26 mouse cellular contexts compared by ENCODE assay signal in the genomic region with DNA sequence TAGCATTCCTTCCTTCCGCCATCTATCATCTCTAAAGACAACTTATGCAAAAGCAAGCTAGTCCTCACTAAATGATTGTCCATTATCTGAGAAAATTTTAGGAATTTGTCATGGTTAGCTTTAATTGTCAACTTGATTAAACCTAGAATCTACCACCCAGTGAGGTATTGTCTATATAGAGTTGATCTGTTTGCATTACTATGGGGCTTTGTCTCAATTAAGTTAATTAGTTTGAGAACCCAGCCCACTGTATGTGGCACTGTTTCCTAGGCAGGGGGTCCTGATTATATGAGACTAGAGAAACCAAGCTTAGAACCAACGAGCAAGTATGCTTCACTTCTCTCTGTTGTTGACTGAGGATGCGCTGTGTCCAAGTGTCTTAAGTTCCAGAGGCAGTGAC.
"Had no signal": no experiment of that assay in that cellular context is flagged by ENCODE, and none has a peak within 500 bp of the region (broad histone marks: within the 10 kb centered on the region; RNA-seq: fewer than 3 reads in every experiment).

No protein-coding gene starts in this region.

- H3K4me2 ChIP-seq: heart, embryonic 11.5 days; heart, embryonic 13.5 days; heart, embryonic 15.5 days; hindbrain, embryonic 13.5 days; hindbrain, embryonic 15.5 days; kidney, embryonic 15.5 days; limb, embryonic 13.5 days; limb, embryonic 15.5 days; liver, embryonic 12.5 days had no signal

- H3K4me3 ChIP-seq: heart, adult 2 months; heart, embryonic 13.5 days; heart, embryonic 15.5 days; hindbrain, embryonic 13.5 days; hindbrain, embryonic 15.5 days; kidney, embryonic 15.5 days; layer of hippocampus, adult 2 months; limb, embryonic 13.5 days; limb, embryonic 15.5 days; liver, embryonic 12.5 days had no signal

- H3K4me1 ChIP-seq: heart, embryonic 13.5 days; heart, embryonic 15.5 days; kidney, embryonic 15.5 days; limb, embryonic 15.5 days; liver, embryonic 12.5 days had no signal

- ATAC-seq: hindbrain, postnatal 0 days; intestine, embryonic 16.5 days; liver, embryonic 12.5 days had no signal

- H3K9ac ChIP-seq: heart, embryonic 13.5 days; heart, embryonic 15.5 days; hindbrain, embryonic 13.5 days; hindbrain, embryonic 15.5 days; kidney, embryonic 15.5 days; limb, embryonic 13.5 days; limb, embryonic 15.5 days; liver, embryonic 12.5 days; liver, embryonic 14.5 days had no signal

- H3K27me3 ChIP-seq: heart, embryonic 13.5 days; heart, embryonic 15.5 days; hindbrain, embryonic 13.5 days; hindbrain, embryonic 15.5 days; kidney, embryonic 15.5 days; limb, embryonic 13.5 days; limb, embryonic 15.5 days; liver, embryonic 12.5 days had no signal

- H3K36me3 ChIP-seq: heart, embryonic 13.5 days; heart, embryonic 15.5 days; hindbrain, embryonic 13.5 days; hindbrain, embryonic 15.5 days; kidney, embryonic 15.5 days; limb, embryonic 13.5 days; limb, embryonic 15.5 days; liver, embryonic 12.5 days had no signal

- DNase-seq: gastrocnemius, postnatal 14 days; gastrocnemius, postnatal 36 days; heart, adult 2 months; heart, postnatal 14 days; heart, postnatal 36 days; kidney, adult 11 months; kidney, adult 2 months; kidney, adult 9 months; kidney, postnatal 14 days; kidney, postnatal 4 days; layer of hippocampus, postnatal 36 days; left cerebral cortex, postnatal 4 days had no signal

- H3K9me3 ChIP-seq: heart, embryonic 13.5 days; heart, embryonic 15.5 days; hindbrain, embryonic 13.5 days; hindbrain, embryonic 15.5 days; kidney, embryonic 15.5 days; limb, embryonic 13.5 days; limb, embryonic 15.5 days; liver, embryonic 12.5 days had no signal

- H3K27ac ChIP-seq: heart, adult 2 months; heart, embryonic 13.5 days; heart, embryonic 15.5 days; hindbrain, embryonic 13.5 days; hindbrain, embryonic 15.5 days; hindbrain, postnatal 0 days; kidney, embryonic 15.5 days; kidney, postnatal 0 days; layer of hippocampus, adult 2 months; limb, embryonic 13.5 days; limb, embryonic 15.5 days; liver, embryonic 14.5 days had no signal
